Mouse (Mus musculus) v-Abl transformed pro-B cells (cell line): Measurements from ENCODE around the gene Dusp18.
"Not testable (repeated sequence)": the region's sequence is repeated elsewhere in the genome, so short reads cannot be mapped to it uniquely, and the experiment has no call there.

Source experiments
- in situ Hi-C, 2 experiments: fragments of 400-800 bp; cut with MboI; formaldehyde crosslinking; loops; one replicate each; pipeline ENCODE4 v1.15.1; 2025; ENCODE audit not compliant: unreplicated experiment in 2 of 2

Dusp18 gene

GRCm38 (mm10) chr11:3883711-3884110, 11.3 kb upstream of the Dusp18 start:
- in situ Hi-C loops: no loop called here

GRCm38 (mm10) chr11:3887331-3887730, 7.7 kb upstream of the Dusp18 start:
- in situ Hi-C loops: no loop called here

- in situ Hi-C loops: no loop called here
Measured at GRCm38 (mm10) chr11:3893970-3894369, 1.1 kb upstream of the Dusp18 start.

- in situ Hi-C loops: no loop called here
Measured at GRCm38 (mm10) chr11:3895458-3895857, 418 bp downstream of the Dusp18 start.

GRCm38 (mm10) chr11:3895933-3896332, 893 bp downstream of the Dusp18 start:
- in situ Hi-C loops: no loop called here

- in situ Hi-C loops: no loop called here
Measured at GRCm38 (mm10) chr11:3900296-3900695, 5.3 kb downstream of the Dusp18 start.

GRCm38 (mm10) chr11:3902516-3902915, 7.5 kb downstream of the Dusp18 start:
- in situ Hi-C loops: no loop called here

GRCm38 (mm10) chr11:3903046-3903445, 8.0 kb downstream of the Dusp18 start:
- in situ Hi-C loops: no loop called here

GRCm38 (mm10) chr11:3904673-3905072, 9.6 kb downstream of the Dusp18 start:
- in situ Hi-C loops: no loop called here

GRCm38 (mm10) chr11:3905446-3905845, 10.4 kb downstream of the Dusp18 start:
- in situ Hi-C loops: no loop called here

- in situ Hi-C loops: no loop called here
Measured at GRCm38 (mm10) chr11:3909236-3909635, 14.2 kb downstream of the Dusp18 start.

GRCm38 (mm10) chr11:3910513-3911310, 15.7 kb downstream of the Dusp18 start:
- in situ Hi-C loops: no loop called here

- in situ Hi-C loops: not testable (repeated sequence)
Measured at GRCm38 (mm10) chr11:3911440-3911839, 16.4 kb downstream of the Dusp18 start.

GRCm38 (mm10) chr11:3912100-3912874, 17.2 kb downstream of the Dusp18 start:
- in situ Hi-C loops: no loop called here

- in situ Hi-C loops: no loop called here
Measured at GRCm38 (mm10) chr11:3912875-3913271, 17.8 kb downstream of the Dusp18 start.

- in situ Hi-C loops: no loop called here
Measured at GRCm38 (mm10) chr11:3913316-3914108, 18.5 kb downstream of the Dusp18 start.

- in situ Hi-C loops: no loop called here
Measured at GRCm38 (mm10) chr11:3914109-3914840, 19.2 kb downstream of the Dusp18 start, which contains the start of gene Slc35e4. TSS of gene Slc35e4 (minus strand) at chr11:3914664.

- in situ Hi-C loops: no loop called here
Measured at GRCm38 (mm10) chr11:3918738-3919137, 23.7 kb downstream of the Dusp18 start.

GRCm38 (mm10) chr11:3920476-3920875, 25.4 kb downstream of the Dusp18 start:
- in situ Hi-C loops: no loop called here

GRCm38 (mm10) chr11:3921281-3921850, 26.3 kb downstream of the Dusp18 start:
- in situ Hi-C loops: no loop called here
